Comparison of ENCODE assay signal across 15 mouse cellular contexts in genomic region chr9:71934833-71935232, GRCm38 (mm10).
A peak's percentile ranks its signal among the peaks of the same experiment; 100 is the strongest.
DNase-seq lines count a peak whose midpoint lies in the region.
"Had no signal": no experiment of that assay in that cellular context is flagged by ENCODE, and none has a peak within 500 bp of the region (broad histone marks: within the 10 kb centered on the region; RNA-seq: fewer than 3 reads in every experiment).

No protein-coding gene starts in this region.

- intact Hi-C loops in heart, postnatal 25 days (cut with DNase I) = loop anchor here (5.0 kb wide), 1 partner anchor 38 kb away; no protein-coding TSS in a partner anchor

- peak; percentile 21 for DNase-seq in adrenal gland, postnatal 10 days
- no peak for DNase-seq in adrenal gland, adult 8-10 months
- DNase-seq in heart, adult 8-10 months (ENCODE audit: low spot score) = peak; percentile 45
- DNase-seq in heart, postnatal 25 days (ENCODE audit: low spot score) = no peak
- DNase-seq in fat pad, adult 2 months (ENCODE audit: extremely low read depth, low read depth, low spot score) = peak; percentile 74
- DNase-seq in gonadal fat pad, adult 2 months (ENCODE audit: low read depth) = peak; percentile 69
- DNase-seq: cerebellum, adult 11 months; cerebellum, adult 2 months; cerebellum, adult 9-11 months; cerebellum, postnatal 25 days; embryo, embryonic 11 days; gastrocnemius, postnatal 10 days; gastrocnemius, postnatal 36 days; heart, postnatal 10 days; kidney, adult 8-10 months had no signal

Comparison
In these comparisons a context has a peak if more than half of its experiments do, and no peak if none do; other contexts are left out.
1. DNase-seq: peak in adrenal gland, postnatal 10 days (single experiment), heart, adult 8-10 months (single experiment), fat pad, adult 2 months (single experiment) and gonadal fat pad, adult 2 months (single experiment); none in adrenal gland, adult 8-10 months (single experiment) and heart, postnatal 25 days (single experiment).